Mouse (Mus musculus): ENCODE measurements around the gene Serpina11.
"Not testable (repeated sequence)": the region's sequence is repeated elsewhere in the genome, so short reads cannot be mapped to it uniquely, and the experiment has no call there.

Gene Serpina11

DNA sequence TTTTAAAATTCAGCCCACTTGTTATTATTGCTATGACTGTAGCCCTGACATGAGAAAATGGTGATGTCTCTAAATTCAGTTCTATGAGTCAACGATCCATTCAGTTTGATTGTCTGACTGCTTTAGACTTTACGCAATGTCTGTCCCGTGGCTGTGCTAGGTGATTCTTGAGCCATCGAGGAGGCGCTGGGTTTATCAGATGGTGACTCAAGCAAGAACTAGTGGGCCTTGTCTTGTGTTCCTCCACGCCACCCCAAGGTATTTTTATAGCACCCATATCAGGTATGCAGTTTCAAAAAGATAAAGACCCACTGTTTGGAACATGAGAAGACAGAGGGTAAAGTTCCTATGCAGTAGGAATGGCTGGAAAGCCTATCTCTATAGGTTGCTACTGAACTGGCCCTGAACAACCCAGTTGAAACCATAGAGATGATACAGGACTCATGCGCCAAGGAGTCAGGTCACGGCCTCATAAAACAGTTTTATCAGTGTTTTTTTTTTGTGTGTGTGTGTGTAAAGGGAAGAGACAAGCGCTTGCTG is 20.1 kb downstream of the Serpina11 start:
- no peak for DNase-seq

DNA sequence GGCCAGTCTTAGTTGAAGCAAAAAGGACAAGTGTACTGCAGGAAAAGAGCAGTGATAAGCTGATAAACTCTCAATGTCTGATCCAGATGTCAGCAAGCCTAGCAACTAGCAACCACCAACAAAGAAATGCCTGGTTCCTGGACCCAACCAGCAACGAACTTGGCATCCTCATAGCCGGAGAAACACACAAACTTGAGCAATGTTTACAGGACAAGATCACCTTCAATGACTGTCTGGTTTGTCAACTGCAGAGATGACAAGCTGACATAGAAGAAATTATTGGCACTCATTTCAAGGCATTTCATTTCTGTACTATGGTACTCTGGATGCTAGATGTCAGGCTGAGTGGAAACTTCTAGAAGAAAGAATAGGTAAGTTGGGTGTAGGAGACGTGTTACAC is 23.0 kb downstream of the Serpina11 start:
- DNase-seq: no peak

DNA sequence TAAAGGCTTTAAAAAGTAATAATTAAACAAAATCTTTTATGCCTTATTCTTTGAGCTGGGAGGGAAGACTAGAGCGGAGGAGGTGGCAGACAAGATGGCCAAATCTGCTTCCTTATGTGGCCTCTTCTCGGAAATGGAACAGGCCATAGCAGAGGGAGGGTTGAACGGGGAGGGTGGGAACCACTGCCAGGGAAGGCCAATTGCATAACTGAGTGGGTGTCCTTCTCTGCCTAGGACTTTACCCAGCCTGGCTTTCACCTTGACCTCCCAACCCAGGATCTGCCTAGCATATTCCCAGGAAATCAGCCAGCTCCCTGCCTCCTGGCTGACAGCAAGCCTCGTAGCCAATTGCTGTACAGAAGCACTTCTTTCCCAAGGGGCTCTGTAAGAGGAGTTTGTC is 26.5 kb downstream of the Serpina11 start:
- no peak for DNase-seq

DNA sequence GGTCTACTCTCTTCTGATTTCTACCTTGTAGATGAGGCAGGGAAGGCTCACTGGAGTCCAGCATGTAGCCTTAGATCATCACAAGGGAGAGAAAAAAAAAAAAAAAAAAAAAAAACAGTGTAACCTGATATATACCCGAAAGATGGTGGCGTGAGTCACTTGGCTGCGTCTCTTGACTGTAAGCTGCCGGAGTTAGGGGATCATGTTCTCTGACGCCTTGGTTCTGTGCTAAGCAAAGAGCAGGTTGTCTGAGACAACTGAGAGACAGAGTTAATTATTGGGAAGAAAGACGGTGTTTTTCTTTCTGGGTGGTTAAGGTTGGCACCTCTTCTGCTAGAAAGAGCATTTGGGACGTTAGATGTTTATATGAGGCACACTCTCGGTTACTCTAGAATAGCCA is 26.9 kb downstream of the Serpina11 start:
- no peak for DNase-seq

- DNase-seq: no peak
Measured at GRCm38 (mm10) chr12:103962337-103962736, 27.4 kb downstream of the Serpina11 start.

DNA sequence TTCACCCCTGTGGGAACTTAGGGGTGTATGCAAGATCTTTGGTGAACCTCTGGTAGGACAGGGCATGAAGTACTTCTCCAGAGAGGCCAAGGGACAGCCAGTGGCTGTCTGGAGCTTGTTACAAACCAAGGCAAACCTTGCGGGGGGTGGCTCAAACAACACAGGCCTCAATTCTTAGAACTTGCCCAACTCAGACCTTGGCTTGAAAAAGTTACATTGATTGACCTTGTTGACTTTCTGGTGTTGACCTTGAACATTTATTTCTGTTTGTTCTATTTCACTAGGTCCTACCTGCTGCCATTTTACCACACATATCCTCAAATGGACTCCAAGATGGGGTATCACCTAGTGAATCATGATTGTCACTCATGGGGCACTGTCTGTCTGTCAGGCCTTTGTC is 28.0 kb downstream of the Serpina11 start:
- no peak for DNase-seq

DNA sequence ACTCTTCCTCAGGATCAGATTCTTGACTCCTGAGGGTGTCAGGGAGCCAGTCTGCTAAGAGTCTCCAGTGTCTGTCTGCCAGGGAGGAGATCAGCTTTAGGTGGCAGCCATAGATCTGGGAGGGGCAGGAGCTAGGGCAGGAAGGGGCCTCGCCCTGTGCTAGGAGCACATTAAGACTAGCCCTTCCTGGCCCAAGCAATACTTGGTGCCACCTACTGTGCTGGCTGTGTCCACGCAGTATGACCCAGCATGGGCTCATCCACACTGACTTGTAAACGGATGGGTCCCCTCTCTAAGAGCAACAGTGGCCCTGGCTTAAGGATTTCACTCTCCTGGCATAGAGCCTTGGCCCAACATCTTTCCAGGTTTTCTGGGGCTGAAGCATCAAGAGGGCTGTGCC is 31.0 kb downstream of the Serpina11 start, which contains the start of gene Serpina1e:
Gene Serpina1e (minus strand): TSS at position 178 of the 400 bp plus-strand sequence.
- no peak for DNase-seq

- not testable (repeated sequence) for DNase-seq
Measured at GRCm38 (mm10) chr12:103956555-103956954, 33.2 kb downstream of the Serpina11 start.

- not testable (repeated sequence) for DNase-seq
Measured at GRCm38 (mm10) chr12:103952972-103953371, 36.8 kb downstream of the Serpina11 start.

GRCm38 (mm10) chr12:103946243-103946642 is 43.5 kb downstream of the Serpina11 start:
- DNase-seq: no peak

All from B cell, adult 2 months (primary cell).